Mouse (Mus musculus): ENCODE data around the gene Naa60. TPM values are rescaled to one million over a fixed set of nuclear protein-coding genes. Genes with fewer than 3 reads are reported as not detected.

Gene Naa60
- 61.3 and 68.9 TPM in 2 replicates for polyA plus RNA-seq (2016; fragmentation: Nextera tagmentation; extraction: Ambion mirVana)

GRCm38 (mm10) chr16:3872216-3873047 lies at the start of gene Naa60:
Gene Naa60 (plus strand): TSS chr16:3872375.
- Histone ChIP-seq H3K9ac (peak within 1 kb of the TSS; percentile 52), H3K27me3 (replicated peaks) (no peaks in the 10 kb centered on the region), H3K9me3 (no peaks in the 10 kb centered on the region), H3K4me2 (replicated peaks) (peak within 1 kb of the TSS; percentile 71), H3K36me3 (peaks cover 7% of the 10 kb centered on the region; the same call in 1 of the 2 replicates), H3K27ac (no peak within 1 kb of the TSS), H3K4me1 (peaks cover 9% of the 10 kb centered on the region), H3K4me3 (peak within 1 kb of the TSS; percentile 53)
- ATAC-seq (ENCODE audit: low FRiP score, low read depth) = peak; percentile 97
- WGBS = 7% methylated on average over 47 of the region's 47 CpGs

- 57% methylated on average over 3 of the region's 3 CpGs for WGBS
- no peaks in the 10 kb centered on the region for H3K27me3 ChIP-seq (replicated peaks)
- no peaks in the 10 kb centered on the region for H3K36me3 ChIP-seq
- H3K4me1 ChIP-seq = no peaks in the 10 kb centered on the region
- H3K27ac ChIP-seq = no peak overlapping the region
- H3K9me3 ChIP-seq = no peaks in the 10 kb centered on the region
- ATAC-seq (ENCODE audit: low FRiP score, low read depth) = no peak
- no peak overlapping the region for H3K9ac ChIP-seq
- no peak overlapping the region for H3K4me3 ChIP-seq
- no peak overlapping the region for H3K4me2 ChIP-seq (replicated peaks)
Observed at GRCm38 (mm10) chr16:3828021-3828420, 44.2 kb upstream of the Naa60 start.

- Histone ChIP-seq H3K4me2 (replicated peaks) (no peak overlapping the region), H3K27me3 (replicated peaks) (no peaks in the 10 kb centered on the region), H3K36me3 (no peaks in the 10 kb centered on the region), H3K4me3 (no peak overlapping the region), H3K9ac (no peak overlapping the region), H3K9me3 (no peaks in the 10 kb centered on the region), H3K4me1 (no peaks in the 10 kb centered on the region), H3K27ac (no peak overlapping the region)
- WGBS = 91% methylated on average over 2 of the region's 2 CpGs
- ATAC-seq (ENCODE audit: low FRiP score, low read depth) = no peak
Observed at GRCm38 (mm10) chr16:3829727-3830126, 42.4 kb upstream of the Naa60 start.

- H3K4me2 ChIP-seq (replicated peaks) = no peak within 1 kb of the TSS
- no peak for ATAC-seq (ENCODE audit: low FRiP score, low read depth)
- H3K27ac ChIP-seq = no peak within 1 kb of the TSS
- no peaks in the 10 kb centered on the region for H3K4me1 ChIP-seq
- no peak within 1 kb of the TSS for H3K4me3 ChIP-seq
- H3K36me3 ChIP-seq = no peaks in the 10 kb centered on the region
- no peak within 1 kb of the TSS for H3K9ac ChIP-seq
- H3K27me3 ChIP-seq (replicated peaks) = no peaks in the 10 kb centered on the region
- no peaks in the 10 kb centered on the region for H3K9me3 ChIP-seq
Observed at GRCm38 (mm10) chr16:3830588-3831109, 41.5 kb upstream of the Naa60 start, which contains the start of gene Olfr15. Gene Olfr15 (plus strand): TSS chr16:3830878.

- H3K9ac ChIP-seq = no peak overlapping the region
- no peaks in the 10 kb centered on the region for H3K9me3 ChIP-seq
- ATAC-seq (ENCODE audit: low FRiP score, low read depth) = no peak
- H3K27me3 ChIP-seq (replicated peaks) = no peaks in the 10 kb centered on the region
- no peak overlapping the region for H3K27ac ChIP-seq
- H3K4me1 ChIP-seq = no peaks in the 10 kb centered on the region
- H3K36me3 ChIP-seq = no peaks in the 10 kb centered on the region
- H3K4me2 ChIP-seq (replicated peaks) = no peak overlapping the region
- 82% methylated on average over 2 of the region's 2 CpGs for WGBS
- no peak overlapping the region for H3K4me3 ChIP-seq
Observed at GRCm38 (mm10) chr16:3835461-3835860, 36.7 kb upstream of the Naa60 start.

- Histone ChIP-seq H3K4me2 (replicated peaks) (no peak overlapping the region), H3K4me3 (no peak overlapping the region), H3K4me1 (no peaks in the 10 kb centered on the region), H3K9ac (no peak overlapping the region), H3K27me3 (replicated peaks) (no peaks in the 10 kb centered on the region), H3K9me3 (no peaks in the 10 kb centered on the region), H3K27ac (no peak overlapping the region), H3K36me3 (no peaks in the 10 kb centered on the region)
- 62% methylated on average over 17 of the region's 17 CpGs for WGBS
- no peak for ATAC-seq (ENCODE audit: low FRiP score, low read depth)
Observed at GRCm38 (mm10) chr16:3839157-3839885, 32.9 kb upstream of the Naa60 start.

- Histone ChIP-seq H3K27me3 (replicated peaks) (no peaks in the 10 kb centered on the region), H3K4me3 (no peak overlapping the region), H3K36me3 (no peaks in the 10 kb centered on the region), H3K4me2 (replicated peaks) (no peak overlapping the region), H3K27ac (no peak overlapping the region), H3K9me3 (no peaks in the 10 kb centered on the region), H3K9ac (no peak overlapping the region), H3K4me1 (peaks cover 5% of the 10 kb centered on the region; the same call in 1 of the 2 replicates)
- no peak for ATAC-seq (ENCODE audit: low FRiP score, low read depth)
- WGBS = 39% methylated on average over 4 of the region's 4 CpGs
Observed at GRCm38 (mm10) chr16:3842989-3843388, 29.2 kb upstream of the Naa60 start.

GRCm38 (mm10) chr16:3843796-3844195 lies 28.4 kb upstream of the Naa60 start:
- no peak overlapping the region for H3K9ac ChIP-seq

GRCm38 (mm10) chr16:3846711-3847518 lies 25.3 kb upstream of the Naa60 start, which contains the start of gene Zfp174:
Gene Zfp174 (plus strand): TSS chr16:3847268.
- Histone ChIP-seq H3K27ac (no peak within 1 kb of the TSS), H3K27me3 (replicated peaks) (no peaks in the 10 kb centered on the region), H3K4me2 (replicated peaks) (peak within 1 kb of the TSS; percentile 65), H3K9ac (peak within 1 kb of the TSS; percentile 52), H3K36me3 (no peaks in the 10 kb centered on the region), H3K4me3 (peak within 1 kb of the TSS; percentile 63), H3K4me1 (peaks cover 5% of the 10 kb centered on the region; the same call in 1 of the 2 replicates), H3K9me3 (no peaks in the 10 kb centered on the region)
- WGBS = 5% methylated on average over 38 of the region's 38 CpGs
- ATAC-seq (ENCODE audit: low FRiP score, low read depth) = peak; percentile 100

More at GRCm38 (mm10) chr16:3843796-3844195, 28.4 kb upstream of the Naa60 start:
- no peaks in the 10 kb centered on the region for H3K9me3 ChIP-seq
- H3K27me3 ChIP-seq (replicated peaks) = no peaks in the 10 kb centered on the region
- H3K4me1 ChIP-seq = peaks cover 5% of the 10 kb centered on the region; the same call in 1 of the 2 replicates
- H3K27ac ChIP-seq = no peak overlapping the region
- no peak for ATAC-seq (ENCODE audit: low FRiP score, low read depth)
- H3K36me3 ChIP-seq = no peaks in the 10 kb centered on the region
- WGBS = 68% methylated on average over 1 of the region's 1 CpGs
- H3K4me2 ChIP-seq (replicated peaks) = no peak overlapping the region
- H3K4me3 ChIP-seq = no peak overlapping the region

GRCm38 (mm10) chr16:3847871-3848270 lies 24.3 kb upstream of the Naa60 start:
- ATAC-seq (ENCODE audit: low FRiP score, low read depth) = no peak
- Histone ChIP-seq H3K4me1 (peaks cover 7% of the 10 kb centered on the region; the same call in 1 of the 2 replicates), H3K27ac (no peak overlapping the region), H3K9ac (no peak overlapping the region; the same call in 1 of the 2 replicates), H3K4me3 (peak overlapping the region; percentile 63; the same call in 1 of the 2 replicates), H3K36me3 (no peaks in the 10 kb centered on the region), H3K9me3 (no peaks in the 10 kb centered on the region), H3K27me3 (replicated peaks) (no peaks in the 10 kb centered on the region), H3K4me2 (replicated peaks) (peak overlapping the region; percentile 65)
- WGBS = 67% methylated on average over 4 of the region's 4 CpGs

- no peak overlapping the region for H3K9ac ChIP-seq
- WGBS = 67% methylated on average over 3 of the region's 3 CpGs
- H3K4me3 ChIP-seq = no peak overlapping the region
- no peak overlapping the region for H3K4me2 ChIP-seq (replicated peaks)
- no peaks in the 10 kb centered on the region for H3K36me3 ChIP-seq
- ATAC-seq (ENCODE audit: low FRiP score, low read depth) = no peak
- H3K27ac ChIP-seq = no peak overlapping the region
- H3K4me1 ChIP-seq = peaks cover 7% of the 10 kb centered on the region; the same call in 1 of the 2 replicates
- H3K27me3 ChIP-seq (replicated peaks) = no peaks in the 10 kb centered on the region
- no peaks in the 10 kb centered on the region for H3K9me3 ChIP-seq
Observed at GRCm38 (mm10) chr16:3848416-3848815, 23.8 kb upstream of the Naa60 start.

Measured in neural tube, embryonic 12.5 days (tissue).